Mouse (Mus musculus): ENCODE results near the gene Gprc5b. TPM values are rescaled to one million over a fixed set of nuclear protein-coding genes. Genes with fewer than 3 reads are reported as not detected.

Gene Gprc5b
- polyA plus RNA-seq, 1 experiment from 2014 or later = 0.66 TPM

GRCm38 (mm10) chr7:118976414-118977166 is 18.4 kb downstream of the Gprc5b start:
- Histone ChIP-seq H3K4me1 (replicated peaks; ENCODE audit: control insufficient read depth, insufficient read depth, low read length) (no peaks in the 10 kb centered on the region), H3K36me3 (ENCODE audit: control insufficient read depth, insufficient read depth) (no peaks in the 10 kb centered on the region; the same call in 1 of the 2 replicates), H3K27ac (ENCODE audit: low read depth, low read length) (no peak overlapping the region), H3K4me3 (ENCODE audit: low read depth, low read length) (no peak overlapping the region), H3K27me3 (replicated peaks; ENCODE audit: control insufficient read depth, insufficient read depth, low read length) (no peaks in the 10 kb centered on the region), H3K4me2 (replicated peaks; ENCODE audit: low read depth) (no peak overlapping the region), H3K9ac (ENCODE audit: low read depth, low read length) (no peak overlapping the region), H3K9me3 (ENCODE audit: control insufficient read depth) (no peaks in the 10 kb centered on the region)
- TF ChIP-seq CTCF (IDR thresholded peaks at IDR 0.05; ENCODE audit: low read depth) = no peak
- WGBS = 58% methylated on average over 14 of the region's 14 CpGs
- ATAC-seq = no peak

- no peak for TF ChIP-seq CTCF (IDR thresholded peaks at IDR 0.05; ENCODE audit: low read depth)
- Histone ChIP-seq H3K36me3 (ENCODE audit: control insufficient read depth, insufficient read depth) (no peaks in the 10 kb centered on the region; the same call in 1 of the 2 replicates), H3K4me1 (replicated peaks; ENCODE audit: control insufficient read depth, insufficient read depth, low read length) (no peaks in the 10 kb centered on the region), H3K4me2 (replicated peaks; ENCODE audit: low read depth) (no peak overlapping the region), H3K4me3 (ENCODE audit: low read depth, low read length) (no peak overlapping the region), H3K9ac (ENCODE audit: low read depth, low read length) (no peak overlapping the region), H3K27ac (ENCODE audit: low read depth, low read length) (no peak overlapping the region), H3K27me3 (replicated peaks; ENCODE audit: control insufficient read depth, insufficient read depth, low read length) (no peaks in the 10 kb centered on the region), H3K9me3 (ENCODE audit: control insufficient read depth) (no peaks in the 10 kb centered on the region)
- no peak for ATAC-seq
- WGBS = 66% methylated on average over 3 of the region's 3 CpGs
Observed at GRCm38 (mm10) chr7:118975837-118976236, 19.2 kb downstream of the Gprc5b start.

GRCm38 (mm10) chr7:118973377-118973776 is 21.6 kb downstream of the Gprc5b start:
- Histone ChIP-seq H3K27me3 (replicated peaks; ENCODE audit: control insufficient read depth, insufficient read depth, low read length) (no peaks in the 10 kb centered on the region), H3K4me2 (replicated peaks; ENCODE audit: low read depth) (no peak overlapping the region), H3K9me3 (ENCODE audit: control insufficient read depth) (no peaks in the 10 kb centered on the region), H3K36me3 (ENCODE audit: control insufficient read depth, insufficient read depth) (no peaks in the 10 kb centered on the region; the same call in 1 of the 2 replicates), H3K9ac (ENCODE audit: low read depth, low read length) (no peak overlapping the region), H3K27ac (ENCODE audit: low read depth, low read length) (no peak overlapping the region), H3K4me1 (replicated peaks; ENCODE audit: control insufficient read depth, insufficient read depth, low read length) (no peaks in the 10 kb centered on the region), H3K4me3 (ENCODE audit: low read depth, low read length) (no peak overlapping the region)
- TF ChIP-seq CTCF (IDR thresholded peaks at IDR 0.05; ENCODE audit: low read depth) = no peak
- ATAC-seq = no peak
- WGBS = 82% methylated on average over 4 of the region's 4 CpGs

DNA sequence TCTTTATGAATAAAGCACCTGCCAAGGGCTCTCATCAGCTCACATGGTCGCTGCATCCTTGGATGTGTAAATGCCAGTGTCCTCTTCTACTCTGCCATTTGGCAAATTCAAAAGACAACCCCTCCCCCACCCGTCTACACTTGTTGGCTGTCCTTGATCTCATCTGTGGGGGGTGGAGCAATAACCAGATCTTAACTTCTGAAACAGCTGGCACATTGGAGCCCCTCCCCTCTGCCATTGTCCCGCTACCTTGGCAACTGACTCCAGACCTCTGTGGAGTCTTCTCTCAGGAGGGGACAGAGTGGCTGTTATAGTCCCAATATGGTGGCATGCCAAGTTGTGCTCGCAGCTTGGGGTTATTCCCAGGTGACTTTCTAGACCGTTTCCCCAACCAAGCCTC is 22.7 kb downstream of the Gprc5b start:
- ATAC-seq = no peak
- 76% methylated on average over 5 of the region's 5 CpGs for WGBS
- Histone ChIP-seq H3K4me1 (replicated peaks; ENCODE audit: control insufficient read depth, insufficient read depth, low read length) (no peaks in the 10 kb centered on the region), H3K4me2 (replicated peaks; ENCODE audit: low read depth) (no peak overlapping the region), H3K27ac (ENCODE audit: low read depth, low read length) (no peak overlapping the region), H3K36me3 (ENCODE audit: control insufficient read depth, insufficient read depth) (no peaks in the 10 kb centered on the region; the same call in 1 of the 2 replicates), H3K27me3 (replicated peaks; ENCODE audit: control insufficient read depth, insufficient read depth, low read length) (no peaks in the 10 kb centered on the region), H3K9me3 (ENCODE audit: control insufficient read depth) (no peaks in the 10 kb centered on the region), H3K9ac (ENCODE audit: low read depth, low read length) (no peak overlapping the region), H3K4me3 (ENCODE audit: low read depth, low read length) (no peak overlapping the region)
- no peak for TF ChIP-seq CTCF (IDR thresholded peaks at IDR 0.05; ENCODE audit: low read depth)

GRCm38 (mm10) chr7:118971499-118971898 is 23.5 kb downstream of the Gprc5b start:
- Histone ChIP-seq H3K4me3 (ENCODE audit: low read depth, low read length) (no peak overlapping the region), H3K4me1 (replicated peaks; ENCODE audit: control insufficient read depth, insufficient read depth, low read length) (no peaks in the 10 kb centered on the region), H3K9ac (ENCODE audit: low read depth, low read length) (no peak overlapping the region), H3K27me3 (replicated peaks; ENCODE audit: control insufficient read depth, insufficient read depth, low read length) (no peaks in the 10 kb centered on the region), H3K9me3 (ENCODE audit: control insufficient read depth) (no peaks in the 10 kb centered on the region), H3K27ac (ENCODE audit: low read depth, low read length) (no peak overlapping the region), H3K4me2 (replicated peaks; ENCODE audit: low read depth) (no peak overlapping the region), H3K36me3 (ENCODE audit: control insufficient read depth, insufficient read depth) (no peaks in the 10 kb centered on the region; the same call in 1 of the 2 replicates)
- ATAC-seq = no peak
- no peak for TF ChIP-seq CTCF (IDR thresholded peaks at IDR 0.05; ENCODE audit: low read depth)
- WGBS = 91% methylated on average over 8 of the region's 8 CpGs

DNA sequence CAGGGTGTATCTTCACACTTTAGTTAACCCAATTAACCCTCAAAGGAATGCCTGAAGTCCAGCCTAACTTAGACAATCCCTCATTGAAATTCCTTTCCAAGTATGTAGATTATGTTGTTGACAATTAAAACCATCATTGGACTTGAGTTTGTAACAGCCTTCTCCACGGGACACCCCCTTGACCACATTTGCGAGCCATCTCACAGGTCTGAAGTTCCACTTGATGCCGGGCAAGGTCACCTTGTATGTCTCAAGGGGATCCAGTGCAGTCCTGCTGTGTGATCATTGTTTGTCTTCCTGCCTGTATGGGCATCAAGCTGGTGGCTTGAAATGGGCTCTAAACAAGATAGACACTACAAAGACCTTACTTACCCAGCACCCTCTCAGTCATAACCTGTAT is 26.1 kb downstream of the Gprc5b start:
- Histone ChIP-seq H3K4me1 (replicated peaks; ENCODE audit: control insufficient read depth, insufficient read depth, low read length) (no peaks in the 10 kb centered on the region), H3K9ac (ENCODE audit: low read depth, low read length) (no peak overlapping the region), H3K4me2 (replicated peaks; ENCODE audit: low read depth) (no peak overlapping the region), H3K4me3 (ENCODE audit: low read depth, low read length) (no peak overlapping the region), H3K9me3 (ENCODE audit: control insufficient read depth) (no peaks in the 10 kb centered on the region), H3K27me3 (replicated peaks; ENCODE audit: control insufficient read depth, insufficient read depth, low read length) (no peaks in the 10 kb centered on the region), H3K27ac (ENCODE audit: low read depth, low read length) (no peak overlapping the region), H3K36me3 (ENCODE audit: control insufficient read depth, insufficient read depth) (no peaks in the 10 kb centered on the region; the same call in 1 of the 2 replicates)
- ATAC-seq = no peak
- TF ChIP-seq CTCF (IDR thresholded peaks at IDR 0.05; ENCODE audit: low read depth) = no peak
- 96% methylated on average over 3 of the region's 3 CpGs for whole genome bisulfite sequencing
